Mouse (Mus musculus) liver, embryonic 14.5 days (tissue): Measurements from ENCODE around the gene Syk.

Source experiments
- CTCF ChIP-seq: IDR thresholded peaks from 2 replicates; pipeline ENCODE4 v1.5.1; 2016; ENCODE audit warnings: antibody characterized with exemption, low read depth, control low read depth
- EP300 ChIP-seq: IDR thresholded peaks from 2 replicates; pipeline ENCODE4 v1.6.1; 2016; ENCODE audit warnings: antibody characterized with exemption, low read depth

GRCm38 (mm10) chr13:52578776-52579175, 4.2 kb upstream of the Syk start:
- TF ChIP-seq CTCF (no peak), EP300 (no peak)
